Mouse (Mus musculus): ENCODE results near the gene Ralgps1.

DNA sequence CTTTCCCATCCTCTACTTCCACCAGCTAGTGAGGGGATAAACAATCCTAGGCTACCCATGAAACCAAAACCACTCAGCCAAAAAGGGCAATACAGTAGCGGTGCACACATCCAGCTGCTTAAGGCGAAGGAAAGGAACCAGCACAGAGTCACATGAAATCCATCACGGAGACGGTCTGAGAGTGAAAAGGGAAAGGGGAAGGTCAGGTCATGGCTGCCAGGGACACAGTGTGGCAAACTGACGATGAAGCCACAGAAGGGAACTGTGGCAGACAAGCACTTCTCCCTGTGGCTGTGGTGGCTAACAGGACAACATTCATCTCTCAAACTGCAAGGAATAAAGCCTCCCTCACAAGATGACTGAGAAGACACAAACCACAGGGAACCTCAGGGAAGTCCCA is 76.2 kb downstream of the Ralgps1 start:
- TF ChIP-seq CTCF (IDR thresholded peaks at IDR 0.05; ENCODE audit: borderline replicate concordance, extremely low read depth, insufficient read depth, insufficient read length) (no peak), POLR2A (IDR thresholded peaks at IDR 0.05; ENCODE audit: borderline replicate concordance, extremely low read depth, insufficient read depth, insufficient read length, poor library complexity, severe bottlenecking) (no peak)
